Mouse (Mus musculus): ENCODE measurements around the gene Ccdc177. TPM values are rescaled to one million over a fixed set of nuclear protein-coding genes. Genes with fewer than 3 reads are reported as not detected.
A peak's percentile ranks its signal among the peaks of the same experiment; 100 is the strongest.
"Not testable (repeated sequence)": the region's sequence is repeated elsewhere in the genome, so short reads cannot be mapped to it uniquely, and the experiment has no call there.

The Ccdc177 gene
- polyA plus RNA-seq, 1 experiment from 2014 or later: 0.04 TPM

- Histone ChIP-seq H3K4me3 (peak overlapping the region; percentile 96), H3K4me2 (peak overlapping the region; percentile 56), H3K36me3 (no peaks in the 10 kb centered on the region), H3K27ac (peak overlapping the region; percentile 98; the same call in 1 of the 2 replicates), H3K4me1 (peaks cover 21% of the 10 kb centered on the region), H3K9ac (peak overlapping the region; percentile 87), H3K9me3 (no peaks in the 10 kb centered on the region), H3K27me3 (no peaks in the 10 kb centered on the region)
- WGBS: 26% methylated on average over 6 of the region's 6 CpGs
- no peak for ATAC-seq (ENCODE audit: insufficient number of reproducible peaks, low FRiP score, low TSS enrichment, low read depth)
Measured at GRCm38 (mm10) chr12:80791571-80792444, 31.3 kb upstream of the Ccdc177 start.

- Histone ChIP-seq H3K36me3 (no peaks in the 10 kb centered on the region), H3K9ac (peak overlapping the region; percentile 87), H3K9me3 (no peaks in the 10 kb centered on the region), H3K4me2 (peak overlapping the region; percentile 56), H3K4me3 (peak overlapping the region; percentile 96), H3K4me1 (peaks cover 21% of the 10 kb centered on the region), H3K27me3 (no peaks in the 10 kb centered on the region), H3K27ac (peak overlapping the region; percentile 98)
- WGBS: under 1% methylated on average over 65 of the region's 80 CpGs
- ATAC-seq (ENCODE audit: insufficient number of reproducible peaks, low FRiP score, low TSS enrichment, low read depth): peak; percentile 57; the same call in 1 of the 2 replicates
Measured at GRCm38 (mm10) chr12:80790700-80791570, 30.4 kb upstream of the Ccdc177 start.

- H3K4me3 ChIP-seq: peak within 1 kb of the TSS; percentile 96
- peak within 1 kb of the TSS; percentile 56 for H3K4me2 ChIP-seq
- peak; percentile 98 for ATAC-seq (ENCODE audit: insufficient number of reproducible peaks, low FRiP score, low TSS enrichment, low read depth)
- no peaks in the 10 kb centered on the region for H3K27me3 ChIP-seq
- H3K9me3 ChIP-seq: no peaks in the 10 kb centered on the region
- H3K27ac ChIP-seq: peak within 1 kb of the TSS; percentile 98
- peak within 1 kb of the TSS; percentile 87 for H3K9ac ChIP-seq
- H3K4me1 ChIP-seq: peaks cover 21% of the 10 kb centered on the region
- 2% methylated on average over 55 of the region's 56 CpGs for WGBS
- no peaks in the 10 kb centered on the region for H3K36me3 ChIP-seq
Measured at GRCm38 (mm10) chr12:80789849-80790694, 29.6 kb upstream of the Ccdc177 start, which contains the start of gene Susd6. Gene Susd6 (plus strand): TSS chr12:80790510.

- H3K27me3 ChIP-seq; H3K4me3 ChIP-seq; ATAC-seq (ENCODE audit: insufficient number of reproducible peaks, low FRiP score, low TSS enrichment, low read depth); H3K27ac ChIP-seq; H3K4me2 ChIP-seq; H3K9me3 ChIP-seq; H3K9ac ChIP-seq; H3K36me3 ChIP-seq: not testable (repeated sequence)
- 80% methylated on average over 4 of the region's 4 CpGs for WGBS
- H3K4me1 ChIP-seq: peaks cover 21% of the 10 kb centered on the region
Measured at GRCm38 (mm10) chr12:80789276-80789675, 28.8 kb upstream of the Ccdc177 start.

GRCm38 (mm10) chr12:80788188-80788587 lies 27.7 kb upstream of the Ccdc177 start:
- H3K9ac ChIP-seq: no peak overlapping the region
- H3K4me3 ChIP-seq: no peak overlapping the region
- no peak overlapping the region for H3K27ac ChIP-seq
- H3K9me3 ChIP-seq: no peaks in the 10 kb centered on the region
- H3K36me3 ChIP-seq: no peaks in the 10 kb centered on the region
- peaks cover 21% of the 10 kb centered on the region for H3K4me1 ChIP-seq
- 74% methylated on average over 3 of the region's 3 CpGs for WGBS
- no peak for ATAC-seq (ENCODE audit: insufficient number of reproducible peaks, low FRiP score, low TSS enrichment, low read depth)
- H3K4me2 ChIP-seq: no peak overlapping the region
- H3K27me3 ChIP-seq: no peaks in the 10 kb centered on the region

GRCm38 (mm10) chr12:80787604-80788003 lies 27.1 kb upstream of the Ccdc177 start:
- Histone ChIP-seq H3K36me3 (no peaks in the 10 kb centered on the region), H3K9me3 (no peaks in the 10 kb centered on the region), H3K27ac (no peak overlapping the region), H3K4me1 (peaks cover 17% of the 10 kb centered on the region), H3K27me3 (no peaks in the 10 kb centered on the region), H3K4me3 (no peak overlapping the region), H3K9ac (no peak overlapping the region), H3K4me2 (no peak overlapping the region)
- ATAC-seq (ENCODE audit: insufficient number of reproducible peaks, low FRiP score, low TSS enrichment, low read depth): no peak
- WGBS: 43% methylated on average over 11 of the region's 11 CpGs

- no peak overlapping the region for H3K4me3 ChIP-seq
- ATAC-seq (ENCODE audit: insufficient number of reproducible peaks, low FRiP score, low TSS enrichment, low read depth): no peak
- WGBS: 75% methylated on average over 1 of the region's 1 CpGs
Measured at GRCm38 (mm10) chr12:80786591-80786990, 26.1 kb upstream of the Ccdc177 start.

GRCm38 (mm10) chr12:80785597-80785996 lies 25.1 kb upstream of the Ccdc177 start:
- Histone ChIP-seq H3K27me3 (no peaks in the 10 kb centered on the region), H3K4me3 (no peak overlapping the region), H3K4me2 (no peak overlapping the region), H3K4me1 (peaks cover 5% of the 10 kb centered on the region), H3K27ac (no peak overlapping the region), H3K9me3 (no peaks in the 10 kb centered on the region), H3K9ac (no peak overlapping the region), H3K36me3 (no peaks in the 10 kb centered on the region)
- 76% methylated on average over 4 of the region's 4 CpGs for WGBS
- ATAC-seq (ENCODE audit: insufficient number of reproducible peaks, low FRiP score, low TSS enrichment, low read depth): no peak

More at GRCm38 (mm10) chr12:80786591-80786990, 26.1 kb upstream of the Ccdc177 start:
- H3K9ac ChIP-seq: no peak overlapping the region
- no peak overlapping the region for H3K27ac ChIP-seq
- H3K9me3 ChIP-seq: no peaks in the 10 kb centered on the region
- H3K4me2 ChIP-seq: no peak overlapping the region
- H3K36me3 ChIP-seq: no peaks in the 10 kb centered on the region
- H3K4me1 ChIP-seq: peaks cover 8% of the 10 kb centered on the region
- H3K27me3 ChIP-seq: no peaks in the 10 kb centered on the region

- 81% methylated on average over 5 of the region's 5 CpGs for WGBS
- H3K27ac ChIP-seq: no peak overlapping the region
- H3K9me3 ChIP-seq: no peaks in the 10 kb centered on the region
- no peak overlapping the region for H3K9ac ChIP-seq
- ATAC-seq (ENCODE audit: insufficient number of reproducible peaks, low FRiP score, low TSS enrichment, low read depth): no peak
- no peak overlapping the region for H3K4me2 ChIP-seq
- peaks cover 5% of the 10 kb centered on the region for H3K4me1 ChIP-seq
- no peaks in the 10 kb centered on the region for H3K36me3 ChIP-seq
- H3K27me3 ChIP-seq: no peaks in the 10 kb centered on the region
- no peak overlapping the region for H3K4me3 ChIP-seq
Measured at GRCm38 (mm10) chr12:80785005-80785404, 24.5 kb upstream of the Ccdc177 start.

GRCm38 (mm10) chr12:80783889-80784288 lies 23.4 kb upstream of the Ccdc177 start:
- Histone ChIP-seq H3K4me3 (no peak overlapping the region), H3K36me3 (no peaks in the 10 kb centered on the region), H3K4me1 (no peaks in the 10 kb centered on the region), H3K9ac (no peak overlapping the region), H3K27ac (no peak overlapping the region), H3K4me2 (no peak overlapping the region), H3K9me3 (no peaks in the 10 kb centered on the region), H3K27me3 (no peaks in the 10 kb centered on the region)
- ATAC-seq (ENCODE audit: insufficient number of reproducible peaks, low FRiP score, low TSS enrichment, low read depth): no peak
- WGBS: 72% methylated on average over 1 of the region's 1 CpGs

GRCm38 (mm10) chr12:80782892-80783291 lies 22.4 kb upstream of the Ccdc177 start:
- Histone ChIP-seq H3K36me3 (no peaks in the 10 kb centered on the region), H3K4me2 (no peak overlapping the region), H3K4me3 (no peak overlapping the region), H3K9ac (no peak overlapping the region), H3K27me3 (no peaks in the 10 kb centered on the region), H3K4me1 (no peaks in the 10 kb centered on the region), H3K27ac (no peak overlapping the region), H3K9me3 (no peaks in the 10 kb centered on the region)
- 45% methylated on average over 3 of the region's 3 CpGs for WGBS
- ATAC-seq (ENCODE audit: insufficient number of reproducible peaks, low FRiP score, low TSS enrichment, low read depth): no peak

Data from limb, embryonic 15.5 days (tissue).